Mouse (Mus musculus): ENCODE measurements at regions not wholly inside any gene's neighbourhood (a gene's known extent, or its start where the extent isn't known, plus 50 kb on each side); places are given as distances from the start of the nearest gene placed in this dataset.

DNA sequence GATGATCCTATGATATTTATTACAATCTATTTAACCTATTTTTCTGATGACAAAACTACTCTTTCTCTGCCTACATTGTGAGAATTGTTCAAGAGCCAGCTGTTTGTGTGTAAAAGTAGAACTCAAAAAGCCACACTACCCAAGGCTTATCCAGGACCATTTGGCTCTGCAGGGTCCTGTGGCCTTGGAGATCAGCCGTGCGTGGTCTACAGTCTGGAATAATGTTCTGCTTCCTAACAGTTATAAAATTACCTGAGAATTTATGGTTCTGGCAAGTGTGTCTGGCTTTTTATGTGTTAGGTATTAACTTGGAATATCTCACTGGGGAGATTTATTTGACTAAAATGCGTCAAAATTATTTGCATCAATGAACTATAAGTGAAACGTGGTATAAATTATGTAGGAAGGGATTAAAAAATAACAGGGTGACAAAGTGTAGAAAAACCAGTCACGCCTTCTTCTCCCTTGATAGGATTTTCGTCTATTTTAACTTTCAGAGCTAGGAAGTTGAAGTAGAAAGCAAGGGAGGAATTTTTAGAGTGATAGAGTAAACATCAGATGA, 1789.0 kb upstream of the Gm7489 start:
- whole genome bisulfite sequencing = 77% methylated on average over 6 of the region's 6 CpGs
- Histone ChIP-seq H3K27ac (ENCODE audit: low read depth, low read length) (no peak overlapping the region), H3K27me3 (ENCODE audit: control insufficient read depth, insufficient read depth, low read length) (no peaks in the 10 kb centered on the region), H3K4me2 (no peak overlapping the region), H3K36me3 (ENCODE audit: control insufficient read depth, insufficient read depth, low read length) (no peaks in the 10 kb centered on the region), H3K9me3 (ENCODE audit: control insufficient read depth, low read length) (no peaks in the 10 kb centered on the region), H3K4me3 (ENCODE audit: low read depth, low read length) (no peak overlapping the region), H3K4me1 (ENCODE audit: control insufficient read depth, insufficient read depth, low read length) (no peaks in the 10 kb centered on the region), H3K9ac (ENCODE audit: low read length) (no peak overlapping the region)
- no peak for ATAC-seq (ENCODE audit: low FRiP score)
- no peak for DNase-seq (ENCODE audit: low spot score, missing footprints)

DNA sequence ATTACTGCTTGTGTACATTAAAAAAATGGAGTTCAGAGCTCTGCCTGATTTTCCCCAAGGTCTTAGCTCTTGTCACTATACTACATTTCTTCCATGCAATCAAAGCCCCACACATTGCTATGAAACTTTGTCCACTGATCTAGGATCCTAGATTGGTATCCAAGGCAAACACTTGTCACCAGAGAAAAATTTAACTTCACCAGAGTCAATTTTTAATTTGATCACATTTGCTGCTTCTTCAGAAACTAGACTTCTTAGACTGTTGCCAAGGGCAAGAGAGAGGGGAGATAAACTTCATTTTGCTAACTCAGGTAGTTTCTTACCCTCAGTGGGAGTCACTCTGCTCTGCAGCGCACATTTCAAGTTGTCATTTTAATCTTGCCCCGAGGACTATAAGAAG, 1775.9 kb upstream of the Gm7489 start:
- no peak overlapping the region for H3K4me2 ChIP-seq
- H3K27me3 ChIP-seq (ENCODE audit: control insufficient read depth, insufficient read depth, low read length) = no peaks in the 10 kb centered on the region
- H3K9ac ChIP-seq (ENCODE audit: low read length) = no peak overlapping the region
- ATAC-seq (ENCODE audit: low FRiP score) = no peak
- no peaks in the 10 kb centered on the region for H3K36me3 ChIP-seq (ENCODE audit: control insufficient read depth, insufficient read depth, low read length)
- H3K9me3 ChIP-seq (ENCODE audit: control insufficient read depth, low read length) = no peaks in the 10 kb centered on the region
- no peaks in the 10 kb centered on the region for H3K4me1 ChIP-seq (ENCODE audit: control insufficient read depth, insufficient read depth, low read length)
- no peak for DNase-seq (ENCODE audit: low spot score, missing footprints)
- H3K4me3 ChIP-seq (ENCODE audit: low read depth, low read length) = no peak overlapping the region
- 94% methylated on average over 2 of the region's 2 CpGs for WGBS
- H3K27ac ChIP-seq (ENCODE audit: low read depth, low read length) = no peak overlapping the region

DNA sequence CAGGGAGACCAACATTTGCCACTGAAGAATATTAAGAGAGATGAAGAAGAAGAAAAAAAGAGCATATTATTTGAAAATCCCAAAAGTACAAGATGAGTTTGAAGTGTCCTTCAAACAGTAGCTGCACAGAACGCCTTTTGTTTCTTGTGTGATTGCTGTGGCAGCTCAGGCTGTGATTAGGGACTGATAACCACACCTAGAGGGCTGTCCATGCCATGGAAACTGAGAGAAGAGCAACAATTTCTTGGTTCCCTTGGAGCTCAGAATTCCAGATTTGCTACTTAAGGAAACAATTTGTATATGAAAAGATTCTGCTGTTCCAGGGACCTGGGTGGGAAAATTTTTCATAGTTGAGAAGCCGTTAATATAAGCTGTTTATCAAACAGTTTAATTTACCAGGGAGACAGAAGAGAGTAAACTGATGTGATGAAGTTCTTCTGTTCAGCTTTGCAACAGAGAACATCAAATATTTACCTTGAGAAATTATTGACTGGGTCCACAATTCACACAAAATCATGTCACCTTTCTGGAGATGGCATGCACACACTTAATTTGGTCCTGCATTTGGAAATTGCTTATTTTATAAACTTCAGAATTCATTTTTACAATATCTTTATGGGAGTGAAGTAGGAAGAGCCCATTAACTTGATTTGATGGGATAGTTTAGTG, 1770.2 kb upstream of the Gm7489 start:
- no peak for ATAC-seq (ENCODE audit: low FRiP score)
- H3K4me1 ChIP-seq (ENCODE audit: control insufficient read depth, insufficient read depth, low read length) = no peaks in the 10 kb centered on the region
- H3K4me3 ChIP-seq (ENCODE audit: low read depth, low read length) = no peak overlapping the region
- no peaks in the 10 kb centered on the region for H3K9me3 ChIP-seq (ENCODE audit: control insufficient read depth, low read length)
- no peak overlapping the region for H3K9ac ChIP-seq (ENCODE audit: low read length)
- H3K4me2 ChIP-seq = no peak overlapping the region
- WGBS = 83% methylated on average over 2 of the region's 2 CpGs
- H3K36me3 ChIP-seq (ENCODE audit: control insufficient read depth, insufficient read depth, low read length) = no peaks in the 10 kb centered on the region
- H3K27me3 ChIP-seq (ENCODE audit: control insufficient read depth, insufficient read depth, low read length) = no peaks in the 10 kb centered on the region
- H3K27ac ChIP-seq (ENCODE audit: low read depth, low read length) = no peak overlapping the region
- no peak for DNase-seq (ENCODE audit: low spot score, missing footprints)

DNA sequence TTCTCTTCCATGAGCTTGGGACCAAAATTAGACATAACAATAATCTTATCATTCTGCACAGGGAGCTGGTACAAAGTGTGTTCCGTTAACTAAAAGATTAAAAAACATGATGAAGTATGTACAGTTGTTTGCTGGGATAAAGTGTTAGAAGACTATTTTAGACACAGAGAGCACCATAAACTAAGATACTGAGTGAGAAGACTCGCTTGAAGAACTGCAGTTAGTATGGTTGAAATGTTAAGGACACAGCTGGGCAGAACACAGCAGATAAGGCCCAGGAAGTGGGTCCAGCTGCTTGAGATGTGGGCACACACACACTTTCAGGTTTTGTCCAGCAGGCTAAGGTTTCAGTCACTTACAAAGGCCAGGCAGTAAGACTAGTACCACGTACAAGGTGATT, 1748.0 kb upstream of the Gm7489 start:
- H3K27ac ChIP-seq (ENCODE audit: low read depth, low read length) = no peak overlapping the region
- WGBS = 82% methylated on average over 3 of the region's 3 CpGs

DNA sequence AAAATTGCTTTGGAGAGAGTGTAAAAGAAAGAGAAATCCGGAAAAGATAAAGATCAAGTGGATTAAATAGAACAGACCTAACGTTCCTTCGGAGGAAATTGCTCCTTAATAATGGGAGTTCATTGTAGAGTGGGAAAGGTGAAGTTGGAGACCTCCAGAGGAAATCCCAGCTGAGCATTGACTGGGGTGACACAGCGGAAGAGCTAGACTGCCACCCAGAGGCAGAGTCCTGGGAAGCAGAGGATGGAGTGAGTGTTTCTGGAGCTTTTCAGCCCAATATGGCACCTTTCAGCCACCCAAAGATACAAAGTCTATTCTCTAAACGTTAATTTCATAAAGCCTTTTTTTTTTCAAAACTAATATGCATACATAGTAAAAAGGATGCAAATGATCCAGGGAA, 1731.3 kb upstream of the Gm7489 start:
- WGBS = 28% methylated on average over 5 of the region's 5 CpGs
- H3K9me3 ChIP-seq (ENCODE audit: control insufficient read depth, low read length) = no peaks in the 10 kb centered on the region

More for the DNA sequence above, 1748.0 kb upstream of the Gm7489 start:
- Histone ChIP-seq H3K4me2 (no peak overlapping the region), H3K4me1 (ENCODE audit: control insufficient read depth, insufficient read depth, low read length) (no peaks in the 10 kb centered on the region), H3K9ac (ENCODE audit: low read length) (no peak overlapping the region), H3K36me3 (ENCODE audit: control insufficient read depth, insufficient read depth, low read length) (no peaks in the 10 kb centered on the region), H3K27me3 (ENCODE audit: control insufficient read depth, insufficient read depth, low read length) (no peaks in the 10 kb centered on the region), H3K9me3 (ENCODE audit: control insufficient read depth, low read length) (no peaks in the 10 kb centered on the region), H3K4me3 (ENCODE audit: low read depth, low read length) (no peak overlapping the region)
- ATAC-seq (ENCODE audit: low FRiP score) (no peak), DNase-seq (ENCODE audit: low spot score, missing footprints) (no peak)

DNA sequence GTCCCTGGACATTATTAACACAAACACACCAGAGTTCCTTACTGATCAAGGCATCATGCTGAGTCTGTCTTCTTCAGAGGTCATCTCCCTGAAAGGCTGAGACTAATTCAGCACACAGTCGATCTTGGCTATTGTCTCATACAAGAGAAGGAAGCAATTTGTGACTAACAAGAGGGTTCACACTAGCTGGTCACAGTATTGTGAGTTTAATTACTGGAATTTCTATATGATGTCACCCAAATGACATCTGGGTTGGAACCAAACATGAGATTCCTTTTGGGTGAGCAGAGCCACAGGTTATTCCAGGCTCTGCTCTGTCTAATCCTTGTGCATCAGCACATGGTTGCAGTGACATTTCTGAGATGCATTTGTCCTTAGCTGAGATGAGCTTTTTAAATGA, 1728.9 kb upstream of the Gm7489 start:
- Histone ChIP-seq H3K27ac (ENCODE audit: low read depth, low read length) (no peak overlapping the region), H3K27me3 (ENCODE audit: control insufficient read depth, insufficient read depth, low read length) (no peaks in the 10 kb centered on the region), H3K36me3 (ENCODE audit: control insufficient read depth, insufficient read depth, low read length) (no peaks in the 10 kb centered on the region), H3K4me1 (ENCODE audit: control insufficient read depth, insufficient read depth, low read length) (peaks cover 8% of the 10 kb centered on the region; the same call in 1 of the 2 replicates), H3K4me2 (no peak overlapping the region), H3K4me3 (ENCODE audit: low read depth, low read length) (no peak overlapping the region), H3K9ac (ENCODE audit: low read length) (no peak overlapping the region), H3K9me3 (ENCODE audit: control insufficient read depth, low read length) (no peaks in the 10 kb centered on the region)
- DNase-seq (ENCODE audit: low spot score, missing footprints) (no peak), ATAC-seq (ENCODE audit: low FRiP score) (no peak)
- 48% methylated on average over 1 of the region's 1 CpGs for WGBS

More for the DNA sequence above, 1731.3 kb upstream of the Gm7489 start:
- no peaks in the 10 kb centered on the region for H3K4me1 ChIP-seq (ENCODE audit: control insufficient read depth, insufficient read depth, low read length)
- H3K36me3 ChIP-seq (ENCODE audit: control insufficient read depth, insufficient read depth, low read length) = no peaks in the 10 kb centered on the region
- H3K27ac ChIP-seq (ENCODE audit: low read depth, low read length) = no peak overlapping the region
- ATAC-seq (ENCODE audit: low FRiP score) (peak; percentile 63; the same call in 1 of the 2 replicates), DNase-seq (ENCODE audit: low spot score, missing footprints) (no peak)
- no peak overlapping the region for H3K4me2 ChIP-seq
- H3K4me3 ChIP-seq (ENCODE audit: low read depth, low read length) = no peak overlapping the region
- H3K9ac ChIP-seq (ENCODE audit: low read length) = no peak overlapping the region
- H3K27me3 ChIP-seq (ENCODE audit: control insufficient read depth, insufficient read depth, low read length) = no peaks in the 10 kb centered on the region

DNA sequence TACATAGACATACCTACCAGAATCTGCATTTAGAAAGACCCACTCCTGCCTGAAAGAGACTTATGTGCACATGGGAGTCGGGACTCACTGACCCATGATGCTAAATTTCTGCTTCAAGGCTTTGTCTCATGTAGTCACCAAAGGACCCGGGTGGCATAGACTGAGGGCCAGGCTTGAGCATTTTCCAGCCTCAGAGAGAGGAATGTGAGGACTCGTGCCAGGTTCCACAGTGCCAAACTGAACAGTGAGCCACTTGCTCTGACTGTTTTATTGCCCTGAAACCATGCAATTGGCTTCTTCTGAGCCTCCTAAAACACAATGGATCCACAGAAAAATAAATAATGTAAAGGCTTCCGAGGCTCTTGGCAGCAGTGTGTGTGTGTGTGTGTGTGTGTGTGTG, 1727.9 kb upstream of the Gm7489 start:
- no peaks in the 10 kb centered on the region for H3K9me3 ChIP-seq (ENCODE audit: control insufficient read depth, low read length)
- H3K27ac ChIP-seq (ENCODE audit: low read depth, low read length) = no peak overlapping the region
- ATAC-seq (ENCODE audit: low FRiP score) (no peak), DNase-seq (ENCODE audit: low spot score, missing footprints) (no peak)
- H3K4me2 ChIP-seq = no peak overlapping the region
- H3K36me3 ChIP-seq (ENCODE audit: control insufficient read depth, insufficient read depth, low read length) = no peaks in the 10 kb centered on the region
- H3K4me3 ChIP-seq (ENCODE audit: low read depth, low read length) = no peak overlapping the region
- H3K9ac ChIP-seq (ENCODE audit: low read length) = no peak overlapping the region
- no peaks in the 10 kb centered on the region for H3K27me3 ChIP-seq (ENCODE audit: control insufficient read depth, insufficient read depth, low read length)
- peaks cover 15% of the 10 kb centered on the region for H3K4me1 ChIP-seq (ENCODE audit: control insufficient read depth, insufficient read depth, low read length)
- 71% methylated on average over 4 of the region's 4 CpGs for WGBS

DNA sequence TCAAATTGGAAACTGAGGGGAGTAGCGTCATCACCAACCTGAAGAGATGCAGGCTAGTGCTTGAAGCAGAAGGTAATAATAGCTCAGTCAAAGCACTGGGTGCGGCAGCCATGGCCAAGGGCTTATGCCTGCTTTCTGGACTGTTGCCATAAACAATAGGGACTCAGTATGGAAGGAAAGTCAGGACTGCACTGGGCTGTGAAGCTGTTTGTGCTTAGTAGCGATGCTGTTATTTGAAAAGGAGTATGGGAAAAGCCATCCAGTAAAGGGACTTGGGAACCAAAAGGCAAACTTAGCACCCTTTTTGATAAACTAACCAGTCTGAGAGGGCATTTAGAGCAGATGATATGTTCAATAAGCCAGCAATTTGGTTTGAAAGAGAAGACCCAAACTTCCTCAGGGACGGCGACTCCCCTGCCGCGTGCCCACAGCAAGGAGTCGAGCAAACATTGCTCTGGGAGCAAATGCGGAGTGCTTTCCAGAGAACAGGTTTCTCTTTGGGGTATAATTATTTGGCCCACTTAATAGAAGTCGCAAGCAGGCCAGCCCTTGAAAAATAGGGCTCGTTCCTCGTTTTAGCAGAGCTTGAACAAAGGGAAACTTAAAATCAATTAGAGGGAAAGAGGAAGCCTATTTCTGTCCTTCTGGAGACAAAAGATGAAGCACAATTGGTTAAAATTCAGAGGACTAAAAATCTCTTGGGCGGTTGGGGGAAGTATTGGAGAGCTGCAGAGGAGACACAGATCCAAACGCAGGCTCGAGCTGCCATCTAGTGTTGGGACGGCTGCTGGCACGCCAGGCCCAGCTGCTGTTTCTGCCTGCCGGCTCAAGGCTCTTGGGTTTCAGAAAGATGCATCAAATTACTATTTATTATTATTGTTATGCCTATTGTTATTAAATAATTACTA, 1724.3 kb upstream of the Gm7489 start:
- no peaks in the 10 kb centered on the region for H3K36me3 ChIP-seq (ENCODE audit: control insufficient read depth, insufficient read depth, low read length)
- 14% methylated on average over 18 of the region's 18 CpGs for WGBS
- peak; percentile 88 for ATAC-seq (ENCODE audit: low FRiP score)

DNA sequence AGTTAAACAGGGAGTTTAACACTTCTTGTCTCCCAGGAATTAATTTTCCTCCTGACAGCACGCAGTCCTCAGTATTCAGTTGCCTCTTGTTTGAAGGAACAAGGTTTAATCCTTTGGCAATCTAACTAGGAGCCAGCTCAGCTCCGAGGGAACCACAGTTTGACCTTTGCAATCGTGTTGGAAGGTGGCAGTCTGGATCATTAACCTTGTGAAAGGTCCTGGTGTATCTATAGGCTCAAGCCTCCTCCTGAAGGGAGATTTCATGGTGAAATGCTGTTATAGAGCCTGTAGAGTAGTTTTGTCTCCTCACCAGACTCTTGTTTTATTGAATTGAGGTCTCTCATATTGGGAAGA, 1723.6 kb upstream of the Gm7489 start:
- Histone ChIP-seq H3K27ac (ENCODE audit: low read depth, low read length) (peak overlapping the region; percentile 70), H3K27me3 (ENCODE audit: control insufficient read depth, insufficient read depth, low read length) (no peaks in the 10 kb centered on the region), H3K4me2 (no peak overlapping the region), H3K9ac (ENCODE audit: low read length) (no peak overlapping the region; the same call in 1 of the 2 replicates), H3K4me1 (ENCODE audit: control insufficient read depth, insufficient read depth, low read length) (peaks cover 20% of the 10 kb centered on the region), H3K4me3 (ENCODE audit: low read depth, low read length) (no peak overlapping the region), H3K36me3 (ENCODE audit: control insufficient read depth, insufficient read depth, low read length) (no peaks in the 10 kb centered on the region), H3K9me3 (ENCODE audit: control insufficient read depth, low read length) (no peaks in the 10 kb centered on the region)
- peak; percentile 59 for ATAC-seq (ENCODE audit: low FRiP score)
- DNase-seq (ENCODE audit: low spot score, missing footprints) = peak; percentile 92
- WGBS = 4% methylated on average over 3 of the region's 3 CpGs

More for the DNA sequence above, 1724.3 kb upstream of the Gm7489 start:
- no peaks in the 10 kb centered on the region for H3K9me3 ChIP-seq (ENCODE audit: control insufficient read depth, low read length)
- H3K9ac ChIP-seq (ENCODE audit: low read length) = peak overlapping the region; percentile 57
- H3K27me3 ChIP-seq (ENCODE audit: control insufficient read depth, insufficient read depth, low read length) = no peaks in the 10 kb centered on the region
- H3K27ac ChIP-seq (ENCODE audit: low read depth, low read length) = peak overlapping the region; percentile 35; the same call in 1 of the 2 replicates
- DNase-seq (ENCODE audit: low spot score, missing footprints) = peak; percentile 97
- peaks cover 20% of the 10 kb centered on the region for H3K4me1 ChIP-seq (ENCODE audit: control insufficient read depth, insufficient read depth, low read length)
- no peak overlapping the region for H3K4me3 ChIP-seq (ENCODE audit: low read depth, low read length)
- H3K4me2 ChIP-seq = no peak overlapping the region; the same call in 1 of the 2 replicates

All from midbrain, embryonic 11.5 days (tissue).